Mouse (Mus musculus): ENCODE results near the gene Mgst1.

- TF ChIP-seq CTCF (IDR thresholded peaks at IDR 0.05; ENCODE audit: borderline replicate concordance, insufficient read depth, low read length) (no peak), POLR2A (IDR thresholded peaks at IDR 0.05; ENCODE audit: low read depth, low read length) (no peak)
Measured at GRCm38 (mm10) chr6:138143450-138143849, 3.3 kb downstream of the Mgst1 start.
